Mouse (Mus musculus): ENCODE measurements around the gene Psg16. TPM values are rescaled to one million over a fixed set of nuclear protein-coding genes. Genes with fewer than 3 reads are reported as not detected.

The Psg16 gene
- polyA plus RNA-seq, 1 experiment from 2014 or later, result 0.28 TPM

DNA sequence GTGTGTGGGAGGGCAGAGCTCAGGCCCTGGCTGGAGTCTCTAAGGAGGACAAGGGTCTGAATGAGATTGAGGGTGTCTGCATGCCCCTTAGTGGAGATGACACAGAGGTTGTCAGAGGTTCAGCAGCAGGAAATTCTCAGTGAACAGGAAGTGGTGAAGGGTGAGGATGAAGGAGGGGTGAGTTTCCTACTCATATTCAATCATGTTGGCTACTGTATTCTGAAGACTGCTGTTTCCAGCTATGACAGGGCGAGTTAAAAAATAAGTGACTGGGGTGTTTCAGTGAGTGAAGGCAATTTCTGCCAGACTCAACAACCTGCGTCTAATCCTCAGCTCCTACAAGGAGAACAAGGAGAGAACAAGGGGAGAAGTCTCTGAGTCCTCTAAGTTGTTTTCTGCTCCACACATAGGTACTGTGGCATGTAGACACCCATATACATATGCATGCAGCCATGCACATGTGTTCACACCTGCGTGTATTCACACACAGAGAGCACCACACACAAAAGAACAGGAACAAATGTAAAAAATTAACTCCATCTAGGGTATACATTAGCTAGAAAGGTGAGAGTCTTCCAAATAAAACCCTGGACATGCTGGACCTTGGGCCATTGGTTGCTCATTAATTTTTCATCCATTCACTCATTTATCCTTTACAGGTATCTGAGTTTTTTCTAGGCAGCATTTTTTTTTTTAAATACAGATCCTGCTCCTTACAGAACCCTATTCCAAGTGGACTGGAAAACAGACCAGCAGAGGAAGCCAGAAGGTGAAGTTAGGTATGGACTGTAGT lies 83.2 kb downstream of the Psg16 start:
- Histone ChIP-seq H3K27me3 (ENCODE audit: control insufficient read depth, insufficient read depth, low read depth, low read length) (no peaks in the 10 kb centered on the region), H3K4me1 (replicated peaks; ENCODE audit: control insufficient read depth, insufficient read depth, low read length) (no peaks in the 10 kb centered on the region), H3K27ac (ENCODE audit: low read length) (no peak overlapping the region), H3K9me3 (ENCODE audit: control insufficient read depth, low read length) (no peaks in the 10 kb centered on the region), H3K36me3 (ENCODE audit: control insufficient read depth, insufficient read depth, low read length) (no peaks in the 10 kb centered on the region), H3K9ac (ENCODE audit: low read length) (no peak overlapping the region), H3K4me3 (ENCODE audit: low read length) (no peak overlapping the region), H3K4me2 (ENCODE audit: low read depth, low read length) (no peak overlapping the region)
- WGBS, result 58% methylated on average over 3 of the region's 3 CpGs
- no peak for ATAC-seq (ENCODE audit: low read depth)

- no peak overlapping the region for H3K4me3 ChIP-seq (ENCODE audit: low read length)
- no peak overlapping the region for H3K4me2 ChIP-seq (ENCODE audit: low read depth, low read length)
- H3K27ac ChIP-seq (ENCODE audit: low read length), result no peak overlapping the region
- no peaks in the 10 kb centered on the region for H3K4me1 ChIP-seq (replicated peaks; ENCODE audit: control insufficient read depth, insufficient read depth, low read length)
- no peak overlapping the region for H3K9ac ChIP-seq (ENCODE audit: low read length)
- ATAC-seq (ENCODE audit: low read depth), result no peak
- no peaks in the 10 kb centered on the region for H3K9me3 ChIP-seq (ENCODE audit: control insufficient read depth, low read length)
- 66% methylated on average over 7 of the region's 7 CpGs for WGBS
- no peaks in the 10 kb centered on the region for H3K36me3 ChIP-seq (ENCODE audit: control insufficient read depth, insufficient read depth, low read length)
- H3K27me3 ChIP-seq (ENCODE audit: control insufficient read depth, insufficient read depth, low read depth, low read length), result no peaks in the 10 kb centered on the region
Measured at GRCm38 (mm10) chr7:17159011-17159410, 85.2 kb downstream of the Psg16 start.

- H3K27me3 ChIP-seq (ENCODE audit: control insufficient read depth, insufficient read depth, low read depth, low read length), result no peaks in the 10 kb centered on the region
- H3K9ac ChIP-seq (ENCODE audit: low read length), result no peak overlapping the region
- H3K9me3 ChIP-seq (ENCODE audit: control insufficient read depth, low read length), result no peaks in the 10 kb centered on the region; the same call in 1 of the 2 replicates
- no peaks in the 10 kb centered on the region for H3K4me1 ChIP-seq (replicated peaks; ENCODE audit: control insufficient read depth, insufficient read depth, low read length)
- H3K36me3 ChIP-seq (ENCODE audit: control insufficient read depth, insufficient read depth, low read length), result no peaks in the 10 kb centered on the region
- H3K4me2 ChIP-seq (ENCODE audit: low read depth, low read length), result no peak overlapping the region
- 79% methylated on average over 4 of the region's 4 CpGs for WGBS
- ATAC-seq (ENCODE audit: low read depth), result no peak
- H3K4me3 ChIP-seq (ENCODE audit: low read length), result no peak overlapping the region
- H3K27ac ChIP-seq (ENCODE audit: low read length), result no peak overlapping the region
Measured at GRCm38 (mm10) chr7:17171827-17172226, 98.0 kb downstream of the Psg16 start.

Other genes starting within 250 kb of the Psg16 start
- gene Prkd2, start 231.1 kb upstream of the Psg16 start, polyA plus RNA-seq (2015; fragmentation: Nextera tagmentation; extraction: Ambion mirVana), result 21.7 and 23.3 TPM in 2 replicates
- 2.1 and 2.2 TPM in 2 replicates for gene Dact3, start 198.7 kb upstream of the Psg16 start, polyA plus RNA-seq (2015; fragmentation: Nextera tagmentation; extraction: Ambion mirVana)
- gene Gng8, start 182.3 kb upstream of the Psg16 start, polyA plus RNA-seq (2015; fragmentation: Nextera tagmentation; extraction: Ambion mirVana), result 12.9 and 13.0 TPM in 2 replicates
- gene Ptgir, start 167.6 kb upstream of the Psg16 start, polyA plus RNA-seq (2015; fragmentation: Nextera tagmentation; extraction: Ambion mirVana), result 2.6 and 2.8 TPM in 2 replicates
- 116 and 118 TPM in 2 replicates for gene Calm3, start 149.9 kb upstream of the Psg16 start, polyA plus RNA-seq (2015; fragmentation: Nextera tagmentation; extraction: Ambion mirVana)
- gene Pnmal2, start 129.4 kb upstream of the Psg16 start, polyA plus RNA-seq (2015; fragmentation: Nextera tagmentation; extraction: Ambion mirVana), result 5.1 and 5.5 TPM in 2 replicates
- 0.20 and 0.49 TPM in 2 replicates for gene Pnmal1, start 114.4 kb upstream of the Psg16 start, polyA plus RNA-seq (2015; fragmentation: Nextera tagmentation; extraction: Ambion mirVana)
- gene Gm42372, start 91.0 kb upstream of the Psg16 start, polyA plus RNA-seq (2015; fragmentation: Nextera tagmentation; extraction: Ambion mirVana), result 0.15 and 0.29 TPM in 2 replicates
- 41.7 and 43.8 TPM in 2 replicates for gene Ccdc8, start 81.3 kb upstream of the Psg16 start, polyA plus RNA-seq (2015; fragmentation: Nextera tagmentation; extraction: Ambion mirVana)
- 104 and 105 TPM in 2 replicates for gene Ppp5c, start 46.1 kb upstream of the Psg16 start, polyA plus RNA-seq (2015; fragmentation: Nextera tagmentation; extraction: Ambion mirVana)
- 56.0 and 57.0 TPM in 2 replicates for gene Hif3a, start 11.6 kb upstream of the Psg16 start, polyA plus RNA-seq (2015; fragmentation: Nextera tagmentation; extraction: Ambion mirVana)
- gene Ceacam3, start 76.2 kb downstream of the Psg16 start, polyA plus RNA-seq (2015; fragmentation: Nextera tagmentation; extraction: Ambion mirVana), result 0.04 TPM in 1 of 2 replicates, not detected in the other
- not detected in 2 replicates for gene Psg29, start 129.4 kb downstream of the Psg16 start, polyA plus RNA-seq (2015; fragmentation: Nextera tagmentation; extraction: Ambion mirVana)